18 mouse cellular contexts compared by ENCODE assay signal in the genomic region with DNA sequence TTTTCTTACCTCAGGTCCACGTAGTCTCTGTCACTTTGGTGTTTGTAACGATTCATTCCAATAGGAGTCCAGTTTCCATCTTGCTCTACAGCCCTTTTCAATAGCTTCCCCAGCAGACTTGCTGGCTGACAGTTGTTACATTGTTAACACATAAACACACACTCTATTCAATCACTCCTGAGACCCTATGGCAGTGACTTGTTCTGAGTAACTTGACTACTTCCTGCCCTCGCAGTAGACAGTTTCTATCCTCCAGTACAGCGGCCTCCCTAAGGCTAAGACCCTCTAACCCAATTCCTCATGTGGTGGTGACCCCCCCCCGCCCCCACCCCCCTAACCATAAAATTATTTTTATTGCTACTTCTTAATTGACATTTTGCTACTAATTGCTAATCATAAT. TPM values are rescaled to one million over a fixed set of nuclear protein-coding genes. Genes with fewer than 3 reads are reported as not detected.
DNase-seq lines count a peak whose midpoint lies in the region; ATAC-seq and TF ChIP-seq lines count a peak whose summit lies in the region.
"Had no signal": no experiment of that assay in that cellular context is flagged by ENCODE, and none has a peak within 500 bp of the region (broad histone marks: within the 10 kb centered on the region; RNA-seq: fewer than 3 reads in every experiment).

No protein-coding gene starts in this region.

- H3K9me3 ChIP-seq in forebrain, embryonic 13.5 days (replicated peaks): no peaks in the 10 kb centered on the region
- H3K9me3 ChIP-seq in forebrain, embryonic 15.5 days: no peaks in the 10 kb centered on the region
- H3K9me3 ChIP-seq in intestine, embryonic 15.5 days: no peaks in the 10 kb centered on the region
- H3K9me3 ChIP-seq: embryonic facial prominence, embryonic 13.5 days; lung, embryonic 15.5 days had no signal

- 0 out of 2 replicates have a peak, but pooled peaks cover 3% of the 10 kb centered on the region for H3K4me1 ChIP-seq in forebrain, embryonic 13.5 days
- H3K4me1 ChIP-seq in forebrain, embryonic 15.5 days: no peaks in the 10 kb centered on the region; the same call in 1 of the 2 replicates
- H3K4me1 ChIP-seq in kidney, adult 2 months (ENCODE audit: control insufficient read depth, insufficient read depth, low read length): peaks cover 5% of the 10 kb centered on the region; the same call in 1 of the 2 replicates
- peaks cover 9% of the 10 kb centered on the region; the same call in 1 of the 2 replicates for H3K4me1 ChIP-seq in intestine, embryonic 15.5 days (replicated peaks)
- H3K4me1 ChIP-seq: embryonic facial prominence, embryonic 13.5 days had no signal

- H3K27me3 ChIP-seq in forebrain, embryonic 13.5 days: no peaks in the 10 kb centered on the region
- H3K27me3 ChIP-seq in forebrain, embryonic 15.5 days: no peaks in the 10 kb centered on the region
- no peaks in the 10 kb centered on the region for H3K27me3 ChIP-seq in kidney, adult 2 months (replicated peaks; ENCODE audit: control insufficient read depth, insufficient read depth, low read length)
- no peaks in the 10 kb centered on the region for H3K27me3 ChIP-seq in intestine, embryonic 15.5 days (replicated peaks)
- H3K27me3 ChIP-seq: embryonic facial prominence, embryonic 13.5 days; lung, embryonic 15.5 days had no signal

- TF ChIP-seq CTCF in kidney, adult 2 months (conservative IDR thresholded peaks at IDR 0.05; ENCODE audit: insufficient read depth, insufficient read length, low read depth, low read length): no peak

- TF ChIP-seq POLR2A in kidney, adult 2 months (IDR thresholded peaks at IDR 0.05; ENCODE audit: low read depth, low read length): no peak

- WGBS in forebrain, embryonic 13.5 days: 71% methylated on average over 5 of the region's 5 CpGs
- 74% methylated on average over 5 of the region's 5 CpGs for WGBS in forebrain, embryonic 15.5 days
- 80% methylated on average over 5 of the region's 5 CpGs for WGBS in kidney, adult 2 months
- 46% methylated on average over 5 of the region's 5 CpGs for WGBS in intestine, embryonic 15.5 days

- H3K27ac ChIP-seq in forebrain, embryonic 13.5 days: no peak overlapping the region
- no peak overlapping the region for H3K27ac ChIP-seq in forebrain, embryonic 15.5 days (replicated peaks)
- peak overlapping the region; percentile 16; the same call in 1 of the 2 replicates for H3K27ac ChIP-seq in kidney, adult 2 months (ENCODE audit: insufficient read depth, low read depth, low read length)
- H3K27ac ChIP-seq in intestine, embryonic 15.5 days: peak overlapping the region; percentile 41; the same call in 1 of the 2 replicates
- H3K27ac ChIP-seq: embryonic facial prominence, embryonic 13.5 days; layer of hippocampus, adult 2 months; lung, embryonic 15.5 days had no signal

- H3K36me3 ChIP-seq in forebrain, embryonic 13.5 days (ENCODE audit: poor library complexity, severe bottlenecking): no peaks in the 10 kb centered on the region
- no peaks in the 10 kb centered on the region for H3K36me3 ChIP-seq in forebrain, embryonic 15.5 days
- H3K36me3 ChIP-seq in kidney, adult 2 months (ENCODE audit: control insufficient read depth, insufficient read depth, low read length): no peaks in the 10 kb centered on the region
- H3K36me3 ChIP-seq in intestine, embryonic 15.5 days: no peaks in the 10 kb centered on the region
- H3K36me3 ChIP-seq: embryonic facial prominence, embryonic 13.5 days; lung, embryonic 15.5 days had no signal

- H3K9ac ChIP-seq in forebrain, embryonic 13.5 days: no peak overlapping the region
- no peak overlapping the region for H3K9ac ChIP-seq in forebrain, embryonic 15.5 days (replicated peaks)
- H3K9ac ChIP-seq in intestine, embryonic 15.5 days: no peak overlapping the region
- H3K9ac ChIP-seq: embryonic facial prominence, embryonic 13.5 days; lung, embryonic 15.5 days had no signal

- no peak overlapping the region for H3K4me2 ChIP-seq in forebrain, embryonic 13.5 days
- H3K4me2 ChIP-seq in forebrain, embryonic 15.5 days (replicated peaks): no peak overlapping the region
- H3K4me2 ChIP-seq in intestine, embryonic 15.5 days (replicated peaks): no peak overlapping the region
- H3K4me2 ChIP-seq: embryonic facial prominence, embryonic 13.5 days; liver, embryonic 11.5 days had no signal

- DNase-seq in kidney, adult 2 months: no peak
- no peak for DNase-seq in kidney, adult 11 months
- DNase-seq in gastrocnemius, postnatal 36 days: no peak
- DNase-seq in B cell, adult 2 months: no peak
- DNase-seq: adrenal gland, postnatal 14 days; cerebellum, adult 9-11 months; gastrocnemius, postnatal 14 days; heart, postnatal 36 days; kidney, postnatal 10 days; left cerebral cortex, postnatal 4 days had no signal

- ATAC-seq in forebrain, embryonic 13.5 days: peak; percentile 31; the same call in 1 of the 2 replicates
- no peak; the same call in 1 of the 2 replicates for ATAC-seq in forebrain, embryonic 15.5 days (replicated peaks)
- ATAC-seq in CD4-positive, CD25-positive, alpha-beta regulatory T cell, adult 4 months: peak; percentile 44
- ATAC-seq in intestine, embryonic 15.5 days: no peak

- no peak overlapping the region for H3K4me3 ChIP-seq in forebrain, embryonic 13.5 days
- no peak overlapping the region for H3K4me3 ChIP-seq in forebrain, embryonic 15.5 days
- no peak overlapping the region for H3K4me3 ChIP-seq in kidney, adult 2 months (ENCODE audit: insufficient read depth, low read depth, low read length)
- no peak overlapping the region for H3K4me3 ChIP-seq in intestine, embryonic 15.5 days (replicated peaks)
- H3K4me3 ChIP-seq: embryonic facial prominence, embryonic 13.5 days; layer of hippocampus, adult 2 months; lung, embryonic 15.5 days had no signal

- intact Hi-C loops in gastrocnemius, postnatal 36 days (cut with DNase I): no loop called here

RNA-seq across cellular contexts. Expression of gene Camk2d, which starts 13.2 kb away (rescaled TPM):
- polyA plus RNA-seq in forebrain, embryonic 13.5 days (2015; fragmentation: Nextera tagmentation; extraction: Ambion mirVana): 17.8 and 20.6 TPM in 2 replicates
- 29.9 and 30.7 TPM in 2 replicates for polyA plus RNA-seq in forebrain, embryonic 15.5 days (2015; fragmentation: Nextera tagmentation; extraction: Ambion mirVana)
- 31.2 and 37.9 TPM in 2 replicates for polyA plus RNA-seq in kidney, adult 2 months (2012; rRNA removed)
- 10 to 100 TPM; 62.2 to 75.6 TPM for polyA plus RNA-seq in CD4-positive, CD25-positive, alpha-beta regulatory T cell, adult 4 months (2017; shearing (Covaris generic))
- 37.8 and 39.9 TPM in 2 replicates for polyA plus RNA-seq in intestine, embryonic 15.5 days (2015; fragmentation: Nextera tagmentation; extraction: Ambion mirVana)
- total RNA-seq in gastrocnemius, postnatal 36 days (2021): 10 to 100 TPM; 57.7 to 70.2 TPM

Comparison
In these comparisons a context has a peak if more than half of its experiments do, and no peak if none do; other contexts are left out.
1. ATAC-seq: peak in forebrain, embryonic 13.5 days (single experiment) and CD4-positive, CD25-positive, alpha-beta regulatory T cell, adult 4 months (single experiment); none in forebrain, embryonic 15.5 days (single experiment) and intestine, embryonic 15.5 days (single experiment).
2. H3K27ac ChIP-seq: peak in kidney, adult 2 months (single experiment) and intestine, embryonic 15.5 days (single experiment); none in forebrain, embryonic 13.5 days (single experiment) and forebrain, embryonic 15.5 days (single experiment).